Mouse (Mus musculus): ENCODE measurements around the gene Enox1.

GRCm38 (mm10) chr14:77490699-77491098 lies 334.1 kb downstream of the Enox1 start:
- TF ChIP-seq CTCF (IDR thresholded peaks at IDR 0.05; ENCODE audit: low read depth) = no peak
- TF ChIP-seq EP300 (IDR thresholded peaks at IDR 0.05; ENCODE audit: low read depth) = no peak
